ENCODE assay signal across 9 mouse cellular contexts in the genomic region with DNA sequence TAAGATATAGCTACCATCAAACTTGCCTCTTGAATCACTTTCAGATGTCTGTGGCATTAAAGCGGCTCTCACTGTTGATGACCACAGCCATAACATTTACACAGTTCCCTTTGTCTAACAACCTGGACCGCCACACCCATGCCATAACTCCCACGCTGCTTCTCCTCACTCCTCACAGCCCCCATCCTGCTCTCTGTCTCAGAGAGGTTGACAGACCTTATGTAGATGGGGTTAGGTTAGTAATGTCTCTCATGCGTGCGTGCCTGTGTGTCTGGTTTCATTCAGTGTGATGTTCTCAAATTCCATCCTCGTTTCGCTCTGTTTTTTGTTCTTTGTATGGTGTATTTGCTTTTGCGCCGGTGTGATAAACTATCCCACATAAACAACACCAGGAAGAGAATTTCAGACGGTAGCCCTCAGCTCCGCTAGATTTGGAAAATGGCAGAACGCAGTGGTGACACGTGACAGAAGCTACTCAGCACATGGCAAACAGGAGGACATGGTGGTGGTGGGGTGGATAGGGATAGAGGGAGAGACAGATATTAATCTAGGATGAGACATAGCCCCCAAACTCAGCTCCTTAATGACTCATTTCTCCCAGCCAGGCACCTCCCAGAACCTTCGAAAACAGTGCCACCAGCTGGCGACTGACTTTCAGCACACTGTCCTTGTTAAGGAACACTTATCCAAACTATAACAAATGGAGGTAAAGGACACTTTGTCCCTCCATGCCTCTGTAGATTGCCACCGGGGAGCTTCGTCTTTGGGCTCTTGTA.
DNase-seq lines count a peak whose midpoint lies in the region; ATAC-seq lines count a peak whose summit lies in the region.
"Had no signal": no experiment of that assay in that cellular context is flagged by ENCODE, and none has a peak within 500 bp of the region (broad histone marks: within the 10 kb centered on the region; RNA-seq: fewer than 3 reads in every experiment).

No protein-coding gene starts in this region.

- no peak for ATAC-seq in CD4-positive, CD25-positive, alpha-beta regulatory T cell, adult 4 months
- ATAC-seq in liver, embryonic 11.5 days (replicated peaks; ENCODE audit: low FRiP score) = no peak
- no peak for ATAC-seq in embryonic facial prominence, embryonic 14.5 days (ENCODE audit: low read depth)
- ATAC-seq in neural tube, embryonic 14.5 days (ENCODE audit: low read depth) = peak; percentile 51; the same call in 1 of the 2 replicates

- 67% methylated on average over 17 of the region's 17 CpGs for WGBS in liver, embryonic 11.5 days
- 45% methylated on average over 17 of the region's 17 CpGs for WGBS in embryonic facial prominence, embryonic 14.5 days
- 72% methylated on average over 17 of the region's 17 CpGs for WGBS in neural tube, embryonic 14.5 days

- H3K27me3 ChIP-seq in liver, embryonic 11.5 days (replicated peaks; ENCODE audit: control insufficient read depth, insufficient read depth, low read length) = no peaks in the 10 kb centered on the region; the same call in 1 of the 2 replicates
- H3K27me3 ChIP-seq in embryonic facial prominence, embryonic 14.5 days (replicated peaks; ENCODE audit: control insufficient read depth, insufficient read depth, low read length) = no peaks in the 10 kb centered on the region
- H3K27me3 ChIP-seq in neural tube, embryonic 14.5 days (ENCODE audit: control insufficient read depth, insufficient read depth, low read length) = no peaks in the 10 kb centered on the region

- no peaks in the 10 kb centered on the region for H3K4me1 ChIP-seq in liver, embryonic 11.5 days (replicated peaks; ENCODE audit: control insufficient read depth, insufficient read depth, low read length)
- no peaks in the 10 kb centered on the region; the same call in 1 of the 2 replicates for H3K4me1 ChIP-seq in embryonic facial prominence, embryonic 14.5 days (ENCODE audit: control insufficient read depth, insufficient read depth, low read length)
- no peaks in the 10 kb centered on the region for H3K4me1 ChIP-seq in neural tube, embryonic 14.5 days (ENCODE audit: control insufficient read depth, insufficient read depth, low read length)

- H3K4me2 ChIP-seq in liver, embryonic 11.5 days = no peak overlapping the region
- H3K4me2 ChIP-seq in embryonic facial prominence, embryonic 14.5 days (ENCODE audit: low read depth, low read length) = no peak overlapping the region
- no peak overlapping the region for H3K4me2 ChIP-seq in neural tube, embryonic 14.5 days (ENCODE audit: low read depth, low read length)

- H3K27ac ChIP-seq in liver, embryonic 11.5 days (ENCODE audit: low read depth, low read length) = no peak overlapping the region
- no peak overlapping the region for H3K27ac ChIP-seq in embryonic facial prominence, embryonic 14.5 days (replicated peaks; ENCODE audit: low read depth, low read length)
- no peak overlapping the region for H3K27ac ChIP-seq in neural tube, embryonic 14.5 days (ENCODE audit: low read depth, low read length)

- no peaks in the 10 kb centered on the region for H3K9me3 ChIP-seq in liver, embryonic 11.5 days (ENCODE audit: control insufficient read depth, low read length)
- H3K9me3 ChIP-seq in embryonic facial prominence, embryonic 14.5 days (ENCODE audit: control insufficient read depth, low read length) = no peaks in the 10 kb centered on the region
- no peaks in the 10 kb centered on the region for H3K9me3 ChIP-seq in neural tube, embryonic 14.5 days (ENCODE audit: control insufficient read depth, low read length)

- H3K4me3 ChIP-seq in liver, embryonic 11.5 days (ENCODE audit: low read depth, low read length) = no peak overlapping the region
- H3K4me3 ChIP-seq in embryonic facial prominence, embryonic 14.5 days (ENCODE audit: low read depth, low read length) = no peak overlapping the region
- no peak overlapping the region for H3K4me3 ChIP-seq in neural tube, embryonic 14.5 days (ENCODE audit: low read depth, low read length)
- H3K4me3 ChIP-seq: megakaryocyte, embryonic 14.5 days had no signal

- DNase-seq in CD4-positive, CD25-positive, alpha-beta regulatory T cell, adult 2 months (ENCODE audit: low read depth, low spot score) = peak; percentile 16
- DNase-seq in liver = peak; percentile 36
- DNase-seq in liver, embryonic 11.5 days (ENCODE audit: low spot score) = no peak
- DNase-seq in embryonic facial prominence, embryonic 14.5 days (ENCODE audit: low spot score) = peak; percentile 74
- DNase-seq in kidney, postnatal 14 days = peak; percentile 63
- no peak for DNase-seq in cerebellum, adult 8-10 months

- H3K36me3 ChIP-seq in liver, embryonic 11.5 days (ENCODE audit: control insufficient read depth, insufficient read depth, low read length) = no peaks in the 10 kb centered on the region
- no peaks in the 10 kb centered on the region for H3K36me3 ChIP-seq in embryonic facial prominence, embryonic 14.5 days (ENCODE audit: control insufficient read depth, insufficient read depth, low read length)
- no peaks in the 10 kb centered on the region for H3K36me3 ChIP-seq in neural tube, embryonic 14.5 days (ENCODE audit: control insufficient read depth, insufficient read depth, low read length)

- no peak overlapping the region for H3K9ac ChIP-seq in liver, embryonic 11.5 days (ENCODE audit: low read depth, low read length)
- H3K9ac ChIP-seq in embryonic facial prominence, embryonic 14.5 days (ENCODE audit: low read depth, low read length) = no peak overlapping the region
- no peak overlapping the region for H3K9ac ChIP-seq in neural tube, embryonic 14.5 days (replicated peaks; ENCODE audit: low read depth, low read length)

Comparison
In these comparisons a context has a peak if more than half of its experiments do, and no peak if none do; other contexts are left out.
1. DNase-seq: peak in CD4-positive, CD25-positive, alpha-beta regulatory T cell, adult 2 months (single experiment), liver (single experiment), embryonic facial prominence, embryonic 14.5 days (single experiment) and kidney, postnatal 14 days (single experiment); none in liver, embryonic 11.5 days (single experiment) and cerebellum, adult 8-10 months (single experiment).